Mouse (Mus musculus): ENCODE measurements at regions not wholly inside any gene's neighbourhood (a gene's known extent, or its start where the extent isn't known, plus 50 kb on each side); places are given as distances from the start of the nearest gene placed in this dataset.

DNA sequence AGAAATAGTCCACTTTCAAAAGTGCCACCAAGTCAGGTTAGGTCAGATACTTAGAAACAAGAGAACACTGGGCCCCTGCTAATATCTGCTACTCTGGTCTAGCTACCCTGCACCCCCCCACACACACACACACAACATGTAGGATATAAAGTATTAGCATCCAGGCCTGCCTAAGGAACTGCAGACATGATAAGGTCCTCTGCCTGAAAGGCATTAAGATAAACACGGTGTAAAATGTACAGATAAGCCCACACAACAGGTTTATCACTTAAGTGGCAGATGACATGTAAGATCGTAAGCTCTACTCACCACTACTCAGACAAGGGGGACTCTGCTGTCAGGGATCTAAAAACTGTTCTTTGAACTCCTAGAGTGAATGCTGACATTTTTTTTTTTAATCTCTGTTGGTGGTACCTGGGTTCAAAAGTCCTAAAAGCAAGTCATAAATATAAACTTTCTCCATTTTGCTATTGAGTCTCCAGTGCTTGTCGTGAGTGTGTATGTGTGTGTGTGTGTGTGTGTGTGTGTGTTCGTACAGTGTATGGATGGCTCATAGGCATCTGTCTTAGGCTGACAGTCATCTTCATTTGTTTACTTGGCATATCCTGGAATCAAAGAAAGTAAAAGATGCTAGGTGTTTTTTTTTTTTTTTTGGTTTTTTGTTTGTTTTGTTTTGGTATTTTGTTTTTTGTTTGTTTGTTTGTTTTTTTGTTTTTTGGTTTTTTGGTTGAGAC is 52.2 kb downstream of the Gm9817 start:
- 94% methylated on average over 4 of the region's 4 CpGs for WGBS
- TF ChIP-seq CTCF (IDR thresholded peaks at IDR 0.05; ENCODE audit: borderline replicate concordance, control insufficient read depth, extremely low read depth, insufficient read depth, low read length, poor library complexity) (no peak), POLR2A (IDR thresholded peaks at IDR 0.05; ENCODE audit: control insufficient read depth, extremely low read depth, insufficient read depth, low read length, poor library complexity) (no peak)
- H3K4me1 ChIP-seq (replicated peaks; ENCODE audit: control insufficient read depth, insufficient read depth, low read length), result no peaks in the 10 kb centered on the region
- H3K27ac ChIP-seq (ENCODE audit: control insufficient read depth, insufficient read depth, low read length), result no peak overlapping the region
- no peaks in the 10 kb centered on the region for H3K36me3 ChIP-seq (ENCODE audit: control insufficient read depth, insufficient read depth, low read length)
- H3K4me3 ChIP-seq (ENCODE audit: control insufficient read depth, insufficient read depth, low read length), result no peak overlapping the region
- no peak for DNase-seq
- H3K27me3 ChIP-seq (ENCODE audit: control insufficient read depth, insufficient read depth, low read length), result no peaks in the 10 kb centered on the region

GRCm38 (mm10) chr13:45140616-45141015 is 62.1 kb downstream of the Gm9817 start:
- Histone ChIP-seq H3K36me3 (ENCODE audit: control insufficient read depth, insufficient read depth, low read length) (no peaks in the 10 kb centered on the region), H3K27me3 (ENCODE audit: control insufficient read depth, insufficient read depth, low read length) (no peaks in the 10 kb centered on the region), H3K4me3 (ENCODE audit: control insufficient read depth, insufficient read depth, low read length) (no peak overlapping the region), H3K27ac (ENCODE audit: control insufficient read depth, insufficient read depth, low read length) (no peak overlapping the region), H3K4me1 (replicated peaks; ENCODE audit: control insufficient read depth, insufficient read depth, low read length) (no peaks in the 10 kb centered on the region)
- no peak for TF ChIP-seq CTCF (IDR thresholded peaks at IDR 0.05; ENCODE audit: borderline replicate concordance, control insufficient read depth, extremely low read depth, insufficient read depth, low read length, poor library complexity)
- no peak for TF ChIP-seq POLR2A (IDR thresholded peaks at IDR 0.05; ENCODE audit: control insufficient read depth, extremely low read depth, insufficient read depth, low read length, poor library complexity)
- DNase-seq, result no peak
- WGBS, result 50% methylated on average over 2 of the region's 2 CpGs

DNA sequence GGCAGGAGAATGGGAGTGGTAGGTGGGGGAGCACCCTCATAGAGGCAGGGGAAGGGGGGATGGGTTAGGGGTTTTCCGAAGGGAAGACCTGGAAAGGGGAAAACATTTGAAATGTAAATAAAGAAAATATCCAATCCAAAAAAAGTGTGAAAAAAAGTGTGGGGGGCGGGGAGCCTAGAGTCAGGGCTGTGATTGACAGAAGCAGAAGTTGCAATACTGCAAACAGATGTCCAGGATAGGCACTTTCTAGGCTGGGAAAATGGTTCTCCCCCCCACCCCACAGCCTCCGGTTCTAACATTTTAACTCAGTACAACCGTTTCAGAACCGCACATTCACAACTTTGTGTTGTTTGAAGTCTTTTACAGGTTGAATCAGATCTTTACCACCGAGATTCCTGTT is 66.6 kb downstream of the Gm9817 start:
- H3K27ac ChIP-seq (ENCODE audit: control insufficient read depth, insufficient read depth, low read length), result no peak overlapping the region
- WGBS, result 39% methylated on average over 6 of the region's 6 CpGs
- no peak for DNase-seq
- H3K36me3 ChIP-seq (ENCODE audit: control insufficient read depth, insufficient read depth, low read length), result no peaks in the 10 kb centered on the region
- TF ChIP-seq CTCF (IDR thresholded peaks at IDR 0.05; ENCODE audit: borderline replicate concordance, control insufficient read depth, extremely low read depth, insufficient read depth, low read length, poor library complexity), result no peak
- TF ChIP-seq POLR2A (IDR thresholded peaks at IDR 0.05; ENCODE audit: control insufficient read depth, extremely low read depth, insufficient read depth, low read length, poor library complexity), result no peak
- H3K4me3 ChIP-seq (ENCODE audit: control insufficient read depth, insufficient read depth, low read length), result no peak overlapping the region
- H3K4me1 ChIP-seq (replicated peaks; ENCODE audit: control insufficient read depth, insufficient read depth, low read length), result no peaks in the 10 kb centered on the region
- H3K27me3 ChIP-seq (ENCODE audit: control insufficient read depth, insufficient read depth, low read length), result no peaks in the 10 kb centered on the region

DNA sequence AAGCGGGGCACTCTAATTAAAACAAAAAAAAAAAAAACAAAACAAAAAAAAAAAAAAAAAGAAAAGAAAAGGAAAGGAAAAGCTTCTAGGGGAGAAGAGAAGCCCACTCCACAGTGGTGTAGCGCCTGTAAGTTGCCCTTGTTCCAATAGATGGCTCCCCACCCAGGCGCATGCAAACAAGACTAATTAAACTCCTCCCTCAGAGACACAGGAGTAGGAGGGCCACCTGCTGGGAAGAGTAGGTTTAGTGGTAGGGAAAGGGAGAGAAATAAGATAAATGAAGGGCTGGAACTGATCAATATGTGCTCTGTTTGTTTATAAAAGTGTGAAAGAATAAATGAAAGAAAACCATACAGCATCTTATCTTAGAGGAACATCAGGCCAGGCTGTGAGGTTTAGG is 77.7 kb downstream of the Gm9817 start:
- peaks cover 11% of the 10 kb centered on the region for H3K4me1 ChIP-seq (replicated peaks; ENCODE audit: control insufficient read depth, insufficient read depth, low read length)
- peak; percentile 11 for DNase-seq
- H3K4me3 ChIP-seq (ENCODE audit: control insufficient read depth, insufficient read depth, low read length), result no peak overlapping the region
- no peak overlapping the region for H3K27ac ChIP-seq (ENCODE audit: control insufficient read depth, insufficient read depth, low read length)
- no peaks in the 10 kb centered on the region for H3K36me3 ChIP-seq (ENCODE audit: control insufficient read depth, insufficient read depth, low read length)
- TF ChIP-seq POLR2A (IDR thresholded peaks at IDR 0.05; ENCODE audit: control insufficient read depth, extremely low read depth, insufficient read depth, low read length, poor library complexity), result no peak
- no peak for TF ChIP-seq CTCF (IDR thresholded peaks at IDR 0.05; ENCODE audit: borderline replicate concordance, control insufficient read depth, extremely low read depth, insufficient read depth, low read length, poor library complexity)
- 68% methylated on average over 3 of the region's 3 CpGs for WGBS
- H3K27me3 ChIP-seq (ENCODE audit: control insufficient read depth, insufficient read depth, low read length), result no peaks in the 10 kb centered on the region

GRCm38 (mm10) chr13:45156982-45157381 is 78.5 kb downstream of the Gm9817 start:
- peak; percentile 5 for DNase-seq
- H3K27ac ChIP-seq (ENCODE audit: control insufficient read depth, insufficient read depth, low read length), result peak overlapping the region; percentile 64; the same call in 1 of the 2 replicates

GRCm38 (mm10) chr13:45160281-45160680 is 81.8 kb downstream of the Gm9817 start:
- TF ChIP-seq POLR2A (IDR thresholded peaks at IDR 0.05; ENCODE audit: control insufficient read depth, extremely low read depth, insufficient read depth, low read length, poor library complexity), result no peak
- TF ChIP-seq CTCF (IDR thresholded peaks at IDR 0.05; ENCODE audit: borderline replicate concordance, control insufficient read depth, extremely low read depth, insufficient read depth, low read length, poor library complexity), result no peak
- Histone ChIP-seq H3K4me3 (ENCODE audit: control insufficient read depth, insufficient read depth, low read length) (no peak overlapping the region), H3K36me3 (ENCODE audit: control insufficient read depth, insufficient read depth, low read length) (no peaks in the 10 kb centered on the region), H3K4me1 (replicated peaks; ENCODE audit: control insufficient read depth, insufficient read depth, low read length) (peaks cover 11% of the 10 kb centered on the region), H3K27ac (ENCODE audit: control insufficient read depth, insufficient read depth, low read length) (no peak overlapping the region), H3K27me3 (ENCODE audit: control insufficient read depth, insufficient read depth, low read length) (no peaks in the 10 kb centered on the region)
- WGBS, result 98% methylated on average over 5 of the region's 5 CpGs
- no peak for DNase-seq

More at GRCm38 (mm10) chr13:45156982-45157381, 78.5 kb downstream of the Gm9817 start:
- WGBS, result 52% methylated on average over 2 of the region's 2 CpGs
- Histone ChIP-seq H3K36me3 (ENCODE audit: control insufficient read depth, insufficient read depth, low read length) (no peaks in the 10 kb centered on the region), H3K27me3 (ENCODE audit: control insufficient read depth, insufficient read depth, low read length) (no peaks in the 10 kb centered on the region), H3K4me1 (replicated peaks; ENCODE audit: control insufficient read depth, insufficient read depth, low read length) (peaks cover 11% of the 10 kb centered on the region), H3K4me3 (ENCODE audit: control insufficient read depth, insufficient read depth, low read length) (no peak overlapping the region)
- TF ChIP-seq CTCF (IDR thresholded peaks at IDR 0.05; ENCODE audit: borderline replicate concordance, control insufficient read depth, extremely low read depth, insufficient read depth, low read length, poor library complexity), result no peak
- no peak for TF ChIP-seq POLR2A (IDR thresholded peaks at IDR 0.05; ENCODE audit: control insufficient read depth, extremely low read depth, insufficient read depth, low read length, poor library complexity)
